Mouse (Mus musculus) E14TG2a.4 (cell line): ENCODE measurements around the gene Nudt21.

Experiments used
- CTCF ChIP-seq: conservative IDR thresholded peaks from 2 replicates; pipeline ENCODE4 v1.5.1; 2014; ENCODE audit warnings: low read length
- POU5F1 ChIP-seq: IDR thresholded peaks from 2 replicates; pipeline ENCODE4 v1.6.1; 2014; ENCODE audit warnings: low read length, borderline replicate concordance

DNA sequence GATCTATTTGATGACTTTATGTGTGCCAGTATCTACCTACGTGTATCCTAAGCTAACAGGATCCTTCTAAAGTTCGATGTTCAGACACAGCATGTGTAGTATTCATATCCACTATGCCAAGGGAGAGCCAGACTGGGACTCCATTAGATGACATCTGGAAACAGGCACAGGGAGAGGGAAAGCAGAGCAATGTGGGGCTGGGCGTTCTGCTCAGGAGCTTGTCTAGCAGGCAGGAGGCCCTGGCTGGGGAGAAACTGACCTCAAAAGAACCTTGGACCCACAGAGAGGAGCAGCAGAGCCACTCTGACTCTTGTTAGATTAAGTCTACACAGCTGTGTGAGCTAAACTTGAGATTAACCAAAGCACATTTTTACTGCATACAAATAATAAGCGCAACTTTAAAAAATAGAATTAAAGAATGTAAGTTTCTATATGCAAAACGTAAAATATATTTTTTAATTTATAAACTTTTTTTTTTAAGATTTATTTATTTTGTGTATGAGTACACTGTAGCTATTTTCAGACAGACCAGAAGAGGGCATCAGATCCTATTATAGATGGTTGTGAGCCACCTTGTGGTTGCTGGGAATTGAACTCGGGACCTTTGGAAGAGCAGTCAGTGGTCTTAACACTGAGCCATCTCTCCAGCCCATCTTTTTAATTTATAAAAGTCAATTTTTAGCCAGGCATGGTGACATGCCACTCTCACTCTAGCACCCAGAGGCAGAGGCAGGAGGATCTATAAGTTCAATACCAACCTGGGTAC lies 60.2 kb downstream of the Nudt21 start:
- TF ChIP-seq CTCF = 0 out of 2 replicates have a peak, but pooled peaks have one; percentile 19
- no peak for TF ChIP-seq POU5F1
